Mouse (Mus musculus) intestine, embryonic 16.5 days (tissue): Measurements from ENCODE around the gene Rap1a. TPM values are rescaled to one million over a fixed set of nuclear protein-coding genes. Genes with fewer than 3 reads are reported as not detected.
A peak's percentile ranks its signal among the peaks of the same experiment; 100 is the strongest.

Experiments used
- ATAC-seq: fragments of 200-750 bp; cut with Nextera tagmentation; 2 replicates; pipeline ENCODE4 v1.8.0; 2017; ENCODE audit warnings: moderate TSS enrichment, moderate library complexity
- H3K27ac ChIP-seq: fragments of 300-500 bp; sonication (generic); 2 replicates; pipeline ENCODE4 v1.5.1; 2014; ENCODE audit warnings: mild to moderate bottlenecking, low read length
- H3K27me3 ChIP-seq: fragments of 300-500 bp; sonication (generic); replicated peaks from 2 replicates; pipeline ENCODE4 v1.6.1; 2014; ENCODE audit warnings: low read length, control low read depth, mixed read lengths; ENCODE audit not compliant: control insufficient read depth, insufficient read depth
- H3K36me3 ChIP-seq: fragments of 300-500 bp; sonication (generic); 2 replicates; pipeline ENCODE4 v1.6.1; 2014; ENCODE audit warnings: low read length, control low read depth; ENCODE audit not compliant: control insufficient read depth, insufficient read depth
- H3K4me1 ChIP-seq: fragments of 300-500 bp; sonication (generic); 2 replicates; pipeline ENCODE4 v1.6.1; 2014; ENCODE audit warnings: low read length, control low read depth, mixed read lengths; ENCODE audit not compliant: control insufficient read depth, insufficient read depth
- H3K4me2 ChIP-seq: fragments of 300-500 bp; sonication (generic); 2 replicates; pipeline ENCODE4 v1.6.1; 2014; ENCODE audit warnings: low read depth, low read length, control low read depth
- H3K4me3 ChIP-seq: fragments of 300-500 bp; sonication (generic); 2 replicates; pipeline ENCODE4 v1.5.1; 2014; ENCODE audit warnings: mild to moderate bottlenecking, low read length
- H3K9ac ChIP-seq: fragments of 300-500 bp; sonication (generic); 2 replicates; pipeline ENCODE4 v1.6.1; 2014; ENCODE audit warnings: low read depth, low read length
- H3K9me3 ChIP-seq: fragments of 300-500 bp; sonication (generic); 2 replicates; pipeline ENCODE4 v1.6.1; 2016; ENCODE audit warnings: low read length, control low read depth; ENCODE audit not compliant: control insufficient read depth
- WGBS: fragments of 180-500 bp; shearing (Covaris S2); extraction: QIAGEN DNeasy Blood & Tissue Kit; methylation state at CpG from one replicate; pipeline ENCODE4 v1.1.7; 2014; 5-methylcytosine and 5-hydroxymethylcytosine counted together
- polyA plus RNA-seq: library from polyadenylated mRNA; unstranded; fragments of >200 nt; fragmentation: Nextera tagmentation; extraction: Ambion mirVana; gene quantifications from 2 replicates; pipeline ENCODE4 v1.2.1, GENCODE M21; 2015

Gene Rap1a
- polyA plus RNA-seq, 1 experiment from 2014 or later, result 107 TPM

GRCm38 (mm10) chr3:105696387-105697147, 104.6 kb downstream of the Rap1a start:
- peak overlapping the region; percentile 36; the same call in 1 of the 2 replicates for H3K27ac ChIP-seq
- H3K4me1 ChIP-seq, result peaks cover 3% of the 10 kb centered on the region; the same call in 1 of the 2 replicates
- H3K36me3 ChIP-seq, result no peaks in the 10 kb centered on the region
- no peaks in the 10 kb centered on the region for H3K9me3 ChIP-seq
- 61% methylated on average over 17 of the region's 17 CpGs for WGBS
- H3K4me2 ChIP-seq, result no peak overlapping the region
- no peak for ATAC-seq
- H3K27me3 ChIP-seq, result no peaks in the 10 kb centered on the region
- H3K4me3 ChIP-seq, result no peak overlapping the region
- no peak overlapping the region; the same call in 1 of the 2 replicates for H3K9ac ChIP-seq

DNA sequence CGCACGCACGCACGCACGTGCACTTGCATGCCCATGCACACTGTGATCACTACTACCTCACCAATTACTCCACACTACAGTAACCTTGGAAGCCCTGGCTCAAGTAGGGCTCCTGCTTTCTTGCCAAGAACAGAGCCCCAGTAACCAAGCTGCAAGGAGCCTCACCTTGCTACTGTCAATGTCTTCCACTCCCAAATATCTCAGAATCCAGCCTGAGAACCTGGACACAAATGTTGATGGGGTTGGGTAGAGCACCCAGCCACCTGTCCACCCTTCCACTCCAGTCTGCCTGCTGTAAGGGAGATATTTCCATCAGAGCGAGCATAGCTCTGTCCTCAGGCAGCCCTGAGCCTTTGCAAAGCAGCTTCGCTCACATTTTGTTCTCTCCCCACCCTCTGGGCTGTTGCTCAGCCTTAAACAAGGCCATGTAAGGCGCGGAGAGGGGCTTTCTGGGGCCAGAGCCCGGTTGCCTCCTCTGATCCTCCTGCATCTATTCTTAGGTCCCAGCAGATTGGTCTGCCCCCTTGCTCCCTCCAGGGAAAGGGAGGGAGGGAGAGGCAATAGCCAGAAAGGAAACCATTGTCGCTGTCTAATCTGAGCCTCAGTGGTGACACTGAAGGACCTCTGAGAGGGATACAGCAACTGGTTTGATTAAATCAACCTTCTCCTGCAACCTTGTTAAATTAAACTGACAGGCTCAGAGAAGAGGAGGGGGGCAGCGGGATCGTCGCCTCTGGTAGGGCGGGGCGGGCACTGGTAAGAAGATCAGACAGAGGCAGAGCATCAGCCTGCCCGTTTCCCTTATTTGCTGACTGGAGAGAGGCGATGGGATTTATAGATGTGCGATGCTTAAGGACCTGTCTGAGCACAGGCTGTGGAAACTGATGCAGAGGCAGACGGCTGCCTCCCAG, 105.4 kb downstream of the Rap1a start:
- H3K4me3 ChIP-seq, result no peak overlapping the region
- H3K27me3 ChIP-seq, result no peaks in the 10 kb centered on the region
- H3K36me3 ChIP-seq, result no peaks in the 10 kb centered on the region
- peak overlapping the region; percentile 39; the same call in 1 of the 2 replicates for H3K9ac ChIP-seq
- H3K27ac ChIP-seq, result peak overlapping the region; percentile 60
- peaks cover 3% of the 10 kb centered on the region; the same call in 1 of the 2 replicates for H3K4me1 ChIP-seq
- ATAC-seq, result peak; percentile 47
- 31% methylated on average over 20 of the region's 20 CpGs for WGBS
- no peaks in the 10 kb centered on the region for H3K9me3 ChIP-seq
- H3K4me2 ChIP-seq, result 0 out of 2 replicates have a peak overlapping the region, but pooled peaks have one; percentile 17

DNA sequence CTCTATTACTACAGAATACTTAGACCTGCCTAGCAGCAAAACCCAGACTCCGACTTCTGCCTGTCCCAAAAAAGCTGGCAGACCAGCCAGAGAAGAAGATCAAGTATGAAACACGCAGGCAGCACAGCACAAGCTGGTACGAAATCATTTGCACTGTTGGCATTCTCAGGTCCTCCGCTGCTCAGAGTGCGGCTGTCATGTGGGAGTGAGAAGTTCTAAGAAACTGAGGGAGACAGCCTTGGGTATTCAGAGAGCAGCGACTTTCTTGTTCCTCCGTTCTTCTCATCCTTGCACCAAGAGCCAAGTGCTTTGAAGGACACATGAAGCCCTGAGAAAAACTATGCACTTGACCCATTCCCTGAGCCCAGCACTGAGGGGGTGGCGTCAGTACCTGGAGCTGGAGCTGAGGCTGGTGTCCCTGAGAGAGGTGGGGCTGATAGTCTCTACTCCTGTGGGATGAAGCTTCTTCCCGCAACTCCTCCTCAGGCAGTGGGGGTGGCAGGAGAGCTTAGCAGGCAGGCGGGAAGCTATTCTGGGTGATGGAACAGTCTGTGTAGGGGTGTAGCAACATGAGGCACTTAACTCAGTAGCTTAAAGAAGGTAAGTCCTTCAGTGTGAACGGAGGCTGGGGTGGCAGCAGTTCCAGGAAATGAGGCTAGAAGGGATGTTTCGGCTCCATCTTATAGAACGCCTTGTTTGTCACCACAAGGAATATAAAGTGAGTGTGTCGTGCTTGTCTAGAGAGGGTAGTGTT, 107.6 kb downstream of the Rap1a start:
- H3K4me3 ChIP-seq, result no peak overlapping the region
- peaks cover 3% of the 10 kb centered on the region; the same call in 1 of the 2 replicates for H3K4me1 ChIP-seq
- no peaks in the 10 kb centered on the region for H3K9me3 ChIP-seq
- H3K27me3 ChIP-seq, result no peaks in the 10 kb centered on the region
- no peak overlapping the region for H3K4me2 ChIP-seq
- no peak overlapping the region for H3K27ac ChIP-seq
- H3K9ac ChIP-seq, result no peak overlapping the region
- WGBS, result 68% methylated on average over 14 of the region's 14 CpGs
- H3K36me3 ChIP-seq, result no peaks in the 10 kb centered on the region
- no peak for ATAC-seq

- Histone ChIP-seq H3K4me3 (no peak overlapping the region), H3K9ac (no peak overlapping the region), H3K27ac (no peak overlapping the region), H3K4me1 (peaks cover 3% of the 10 kb centered on the region; the same call in 1 of the 2 replicates), H3K4me2 (no peak overlapping the region), H3K36me3 (no peaks in the 10 kb centered on the region), H3K9me3 (no peaks in the 10 kb centered on the region), H3K27me3 (no peaks in the 10 kb centered on the region)
- 85% methylated on average over 2 of the region's 2 CpGs for WGBS
- ATAC-seq, result no peak
Observed at GRCm38 (mm10) chr3:105688536-105688935, 112.6 kb downstream of the Rap1a start.

DNA sequence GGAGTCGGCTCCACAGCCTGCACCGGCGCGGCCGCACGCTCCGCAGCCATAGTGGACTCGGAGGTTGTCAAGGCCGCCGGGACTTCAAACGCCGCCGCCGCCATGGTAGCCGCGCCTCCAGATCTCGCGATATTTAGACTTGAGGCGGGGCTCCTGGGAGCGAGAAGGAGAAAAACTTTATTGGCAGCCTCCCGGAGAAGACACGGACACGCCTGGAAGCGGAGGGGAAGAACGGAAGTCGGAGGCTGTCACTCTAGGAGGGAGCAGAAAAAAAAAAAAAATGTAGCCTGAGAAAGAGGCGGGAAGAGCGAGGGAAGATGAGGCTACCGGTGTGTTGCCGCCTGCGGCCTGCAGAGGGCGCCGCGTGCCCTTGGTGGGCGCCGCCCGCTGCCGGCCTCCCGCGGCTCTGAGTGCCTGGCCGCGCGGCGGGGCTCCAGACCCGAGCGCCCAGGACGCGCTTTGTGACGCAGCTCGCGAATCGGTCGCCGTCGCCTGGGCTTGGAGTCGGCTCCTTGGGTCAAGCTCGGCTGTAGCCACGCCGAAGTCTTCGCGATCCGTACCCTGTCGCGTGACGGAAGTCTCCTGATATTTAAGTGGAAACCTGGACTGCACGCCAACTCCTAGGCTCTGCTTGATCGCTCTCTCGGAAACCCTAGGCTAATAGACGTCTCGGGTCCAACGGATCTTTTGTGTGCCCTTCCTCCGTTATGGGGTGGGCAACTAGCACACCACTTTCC, 113.6 kb downstream of the Rap1a start, which contains the start of gene Ddx20:
Gene Ddx20, minus strand, starts transcription at position 251 of the 737 bp plus-strand sequence.
- H3K4me2 ChIP-seq, result peak within 1 kb of the TSS; percentile 71
- ATAC-seq, result peak; percentile 96
- H3K27me3 ChIP-seq, result no peaks in the 10 kb centered on the region
- peaks cover 3% of the 10 kb centered on the region; the same call in 1 of the 2 replicates for H3K4me1 ChIP-seq
- H3K9me3 ChIP-seq, result no peaks in the 10 kb centered on the region
- WGBS, result under 1% methylated on average over 72 of the region's 72 CpGs
- peak within 1 kb of the TSS; percentile 70 for H3K27ac ChIP-seq
- peak within 1 kb of the TSS; percentile 96 for H3K9ac ChIP-seq
- peak within 1 kb of the TSS; percentile 73 for H3K4me3 ChIP-seq
- H3K36me3 ChIP-seq, result peaks cover 5% of the 10 kb centered on the region; the same call in 1 of the 2 replicates

DNA sequence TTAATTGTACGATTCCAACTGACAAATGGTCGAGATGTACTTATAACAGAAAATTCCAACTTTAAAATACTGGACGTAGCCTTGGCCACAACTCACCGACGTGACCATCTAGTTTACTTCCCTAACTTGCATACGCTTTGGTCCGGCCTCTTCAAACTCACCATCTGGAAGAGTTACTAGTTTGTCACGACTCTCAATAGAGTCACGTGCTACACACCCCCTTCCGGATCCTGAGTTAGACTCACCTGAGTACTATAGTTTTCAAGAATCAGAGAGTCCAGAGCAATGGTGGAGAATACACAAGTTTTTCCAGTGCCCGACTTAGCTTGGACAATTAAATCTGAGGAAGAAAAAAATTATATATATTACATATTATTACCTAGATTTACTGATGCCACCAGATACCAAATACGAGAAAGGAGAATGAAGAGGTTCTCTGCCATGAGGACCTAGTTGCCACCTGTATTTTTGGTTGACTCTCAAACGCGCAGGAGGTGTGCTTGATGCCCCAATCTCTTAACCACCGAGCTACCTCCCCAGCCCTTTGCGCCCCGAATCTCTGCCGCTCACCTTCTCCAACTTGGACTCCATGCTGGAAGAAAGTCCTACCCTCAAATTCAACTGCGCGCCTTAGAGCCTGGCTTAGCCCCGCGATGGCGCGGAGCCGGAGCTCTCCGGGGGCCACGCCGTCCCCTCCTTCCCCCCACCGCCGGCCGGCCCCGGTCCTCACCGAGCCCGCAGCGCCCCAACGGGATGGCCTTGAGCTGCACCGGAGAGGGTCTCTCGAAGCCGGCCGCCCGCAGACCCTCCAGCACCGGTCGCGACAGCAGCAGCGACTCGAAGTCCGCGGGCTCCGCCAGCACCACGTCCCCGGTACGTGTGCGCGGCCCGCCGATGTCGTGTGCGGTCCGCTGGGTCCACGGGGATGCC, 114.5 kb downstream of the Rap1a start:
- H3K27me3 ChIP-seq, result no peaks in the 10 kb centered on the region
- no peaks in the 10 kb centered on the region for H3K9me3 ChIP-seq
- peak overlapping the region; percentile 73 for H3K4me3 ChIP-seq
- peaks cover 5% of the 10 kb centered on the region; the same call in 1 of the 2 replicates for H3K36me3 ChIP-seq
- H3K4me2 ChIP-seq, result peak overlapping the region; percentile 71
- peak overlapping the region; percentile 96 for H3K9ac ChIP-seq
- ATAC-seq, result peak; percentile 67; the same call in 1 of the 2 replicates
- WGBS, result 7% methylated on average over 60 of the region's 60 CpGs
- H3K4me1 ChIP-seq, result peaks cover 3% of the 10 kb centered on the region; the same call in 1 of the 2 replicates
- peak overlapping the region; percentile 69 for H3K27ac ChIP-seq

DNA sequence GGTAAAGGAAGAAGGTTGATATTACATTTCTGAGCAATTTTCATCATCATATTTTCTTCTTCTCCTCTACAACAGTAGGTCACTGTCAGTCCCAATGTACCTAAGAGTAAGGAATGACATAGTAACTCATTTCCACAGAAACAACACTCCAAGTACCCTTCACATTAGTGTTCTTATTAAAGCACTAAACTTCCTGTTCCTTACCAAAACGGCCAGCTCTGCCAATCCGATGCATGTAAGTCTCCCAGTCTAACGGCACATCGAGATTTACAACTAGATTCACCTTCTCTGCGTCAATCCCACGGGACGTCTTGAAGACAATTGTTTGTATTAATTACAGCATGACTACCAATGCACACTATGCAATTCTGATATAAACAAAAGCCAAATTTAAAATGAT, 120.8 kb downstream of the Rap1a start:
- H3K9me3 ChIP-seq, result no peaks in the 10 kb centered on the region
- no peak overlapping the region for H3K4me3 ChIP-seq
- no peaks in the 10 kb centered on the region for H3K4me1 ChIP-seq
- H3K27me3 ChIP-seq, result no peaks in the 10 kb centered on the region
- H3K27ac ChIP-seq, result no peak overlapping the region
- no peak overlapping the region for H3K9ac ChIP-seq
- peaks cover 9% of the 10 kb centered on the region for H3K36me3 ChIP-seq
- WGBS, result 92% methylated on average over 7 of the region's 7 CpGs
- ATAC-seq, result no peak
- no peak overlapping the region for H3K4me2 ChIP-seq
